Mouse (Mus musculus): ENCODE data around the gene Cep85l. TPM values are rescaled to one million over a fixed set of nuclear protein-coding genes. Genes with fewer than 3 reads are reported as not detected.
A peak's percentile ranks its signal among the peaks of the same experiment; 100 is the strongest.

The Cep85l gene
- polyA plus RNA-seq (2016; fragmentation: Nextera tagmentation; extraction: Ambion mirVana): 4.6 TPM in 2 replicates

DNA sequence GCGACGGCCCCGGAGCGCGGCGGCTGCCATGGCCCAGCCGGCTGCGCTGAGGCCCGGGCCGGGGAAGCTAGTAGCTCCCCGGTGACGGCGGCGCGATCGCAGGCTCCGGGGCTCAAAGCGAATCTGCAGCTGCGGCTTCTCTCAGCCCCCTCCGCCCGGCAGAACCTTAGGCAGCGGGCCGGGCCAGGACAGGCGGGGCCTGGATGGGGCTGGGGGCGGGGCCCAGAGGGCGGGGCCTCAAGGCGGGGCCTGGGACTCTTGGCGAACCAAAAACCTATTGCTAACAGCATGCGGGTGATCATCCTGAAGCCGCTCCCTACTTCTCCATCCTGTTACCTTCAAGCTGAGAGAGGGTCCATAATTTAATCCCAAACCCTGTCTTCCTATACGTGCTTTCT, at the start of gene Cep85l:
Gene Cep85l, minus strand, starts transcription at position 239 of the 398 bp plus-strand sequence.
- H3K9me3 ChIP-seq: no peaks in the 10 kb centered on the region
- peak within 1 kb of the TSS; percentile 88 for H3K4me3 ChIP-seq
- peaks cover 20% of the 10 kb centered on the region for H3K4me1 ChIP-seq (replicated peaks)
- H3K27me3 ChIP-seq (ENCODE audit: insufficient read depth, poor library complexity, severe bottlenecking): no peaks in the 10 kb centered on the region
- H3K27ac ChIP-seq: peak within 1 kb of the TSS; percentile 98
- H3K36me3 ChIP-seq: 0 out of 2 replicates have a peak, but pooled peaks cover under 1% of the 10 kb centered on the region
- 0% methylated on average over 31 of the region's 31 CpGs for WGBS
- DNase-seq (ENCODE audit: low spot score): peak; percentile 93

DNA sequence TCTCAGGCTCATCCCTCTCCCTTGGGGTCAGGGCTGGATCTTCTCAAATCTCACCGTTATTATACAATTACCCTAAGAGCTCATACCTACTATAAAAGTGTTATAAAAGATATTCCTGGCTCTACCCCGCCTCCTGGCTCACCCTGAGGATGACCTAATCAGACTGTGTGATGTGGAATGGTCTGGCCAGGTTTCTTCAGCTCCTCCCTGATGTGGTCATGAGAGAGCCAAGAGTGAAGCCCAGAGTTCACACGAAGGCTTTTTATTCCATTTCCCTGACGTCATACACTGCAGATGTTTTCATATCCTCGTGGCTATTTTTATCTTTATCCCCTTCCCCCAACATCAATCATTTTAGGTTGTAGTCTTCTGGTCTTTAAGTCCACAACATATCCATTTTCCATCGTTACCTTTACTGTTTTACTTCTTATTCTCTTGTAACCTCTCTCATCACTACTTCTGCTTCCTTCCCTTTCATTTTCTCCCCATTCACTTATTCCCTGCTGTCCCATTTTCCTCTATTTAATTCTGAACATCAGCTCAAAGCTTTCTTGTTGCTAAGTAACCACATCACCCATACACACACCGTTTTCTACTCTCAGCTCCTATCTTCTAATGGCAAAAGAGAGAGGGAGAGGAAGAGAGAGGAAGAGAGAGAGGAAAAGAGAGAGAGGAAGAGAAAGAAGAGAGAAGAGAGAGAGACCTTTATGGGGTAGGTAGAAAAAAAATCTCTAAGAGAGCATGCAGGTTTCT, 49.1 kb upstream of the Cep85l start:
- Histone ChIP-seq H3K4me1 (replicated peaks) (0 out of 2 replicates have a peak, but pooled peaks cover 4% of the 10 kb centered on the region), H3K36me3 (no peaks in the 10 kb centered on the region), H3K4me3 (no peak overlapping the region), H3K9me3 (no peaks in the 10 kb centered on the region), H3K27me3 (ENCODE audit: insufficient read depth, poor library complexity, severe bottlenecking) (no peaks in the 10 kb centered on the region), H3K27ac (no peak overlapping the region)
- WGBS: 80% methylated on average over 7 of the region's 7 CpGs
- no peak for DNase-seq (ENCODE audit: low spot score)

GRCm38 (mm10) chr10:53426524-53426923, 46.8 kb upstream of the Cep85l start:
- Histone ChIP-seq H3K27ac (no peak overlapping the region), H3K27me3 (ENCODE audit: insufficient read depth, poor library complexity, severe bottlenecking) (no peaks in the 10 kb centered on the region), H3K4me3 (no peak overlapping the region), H3K36me3 (no peaks in the 10 kb centered on the region), H3K9me3 (no peaks in the 10 kb centered on the region), H3K4me1 (replicated peaks) (0 out of 2 replicates have a peak, but pooled peaks cover 4% of the 10 kb centered on the region)
- DNase-seq (ENCODE audit: low spot score): no peak
- WGBS: 90% methylated on average over 2 of the region's 2 CpGs

GRCm38 (mm10) chr10:53423091-53423490, 43.3 kb upstream of the Cep85l start:
- Histone ChIP-seq H3K36me3 (no peaks in the 10 kb centered on the region), H3K27me3 (ENCODE audit: insufficient read depth, poor library complexity, severe bottlenecking) (no peaks in the 10 kb centered on the region), H3K9me3 (no peaks in the 10 kb centered on the region), H3K4me1 (replicated peaks) (no peaks in the 10 kb centered on the region), H3K27ac (no peak overlapping the region), H3K4me3 (no peak overlapping the region)
- no peak for DNase-seq (ENCODE audit: low spot score)
- 100% methylated on average over 1 of the region's 1 CpGs for WGBS

DNA sequence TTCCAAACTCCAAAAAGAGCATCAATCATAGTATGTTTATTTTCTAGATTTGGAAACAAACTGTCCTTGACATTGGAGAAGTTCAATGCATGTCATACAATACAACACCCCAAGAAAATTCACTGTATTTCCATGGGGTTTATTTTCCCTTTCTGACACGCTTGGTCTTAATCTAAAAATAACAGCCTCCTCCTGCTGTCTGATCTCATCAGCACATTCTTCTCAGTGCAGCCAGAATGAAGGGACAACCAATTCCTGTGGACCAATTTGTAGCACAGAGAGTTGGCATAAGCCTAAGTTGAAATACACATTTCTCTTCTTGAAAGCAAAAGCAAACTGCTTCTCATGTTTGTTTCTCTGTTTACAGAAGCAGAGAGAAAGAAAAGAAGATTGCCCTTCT, 42.5 kb upstream of the Cep85l start:
- H3K4me3 ChIP-seq: no peak overlapping the region
- H3K9me3 ChIP-seq: no peaks in the 10 kb centered on the region
- H3K27ac ChIP-seq: no peak overlapping the region
- H3K36me3 ChIP-seq: no peaks in the 10 kb centered on the region
- no peaks in the 10 kb centered on the region for H3K4me1 ChIP-seq (replicated peaks)
- H3K27me3 ChIP-seq (ENCODE audit: insufficient read depth, poor library complexity, severe bottlenecking): no peaks in the 10 kb centered on the region
- WGBS: 67% methylated on average over 1 of the region's 1 CpGs
- no peak for DNase-seq (ENCODE audit: low spot score)

DNA sequence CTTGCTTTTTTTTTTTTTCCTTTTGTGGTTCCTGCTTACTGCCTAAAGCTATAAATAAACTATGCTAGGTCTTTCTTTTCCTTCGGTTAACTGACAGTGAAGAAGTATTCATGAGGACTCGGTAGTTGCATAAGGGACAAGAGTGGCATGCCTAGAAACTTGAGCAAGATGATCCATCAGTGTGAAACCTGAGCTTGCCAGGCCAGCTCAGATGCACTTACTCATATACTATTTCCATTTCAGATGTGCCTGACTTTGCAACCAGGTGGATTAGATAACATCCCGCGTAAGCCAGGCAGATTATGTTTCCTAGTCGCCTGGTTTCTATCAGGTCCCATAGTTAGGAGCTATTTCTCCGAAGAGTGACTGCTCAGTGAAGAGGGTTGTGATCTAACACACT, 41.9 kb upstream of the Cep85l start:
- 82% methylated on average over 6 of the region's 6 CpGs for WGBS
- no peak overlapping the region for H3K4me3 ChIP-seq
- no peaks in the 10 kb centered on the region for H3K36me3 ChIP-seq
- H3K27me3 ChIP-seq (ENCODE audit: insufficient read depth, poor library complexity, severe bottlenecking): no peaks in the 10 kb centered on the region
- H3K9me3 ChIP-seq: no peaks in the 10 kb centered on the region
- no peak overlapping the region for H3K27ac ChIP-seq
- no peak for DNase-seq (ENCODE audit: low spot score)
- no peaks in the 10 kb centered on the region for H3K4me1 ChIP-seq (replicated peaks)

DNA sequence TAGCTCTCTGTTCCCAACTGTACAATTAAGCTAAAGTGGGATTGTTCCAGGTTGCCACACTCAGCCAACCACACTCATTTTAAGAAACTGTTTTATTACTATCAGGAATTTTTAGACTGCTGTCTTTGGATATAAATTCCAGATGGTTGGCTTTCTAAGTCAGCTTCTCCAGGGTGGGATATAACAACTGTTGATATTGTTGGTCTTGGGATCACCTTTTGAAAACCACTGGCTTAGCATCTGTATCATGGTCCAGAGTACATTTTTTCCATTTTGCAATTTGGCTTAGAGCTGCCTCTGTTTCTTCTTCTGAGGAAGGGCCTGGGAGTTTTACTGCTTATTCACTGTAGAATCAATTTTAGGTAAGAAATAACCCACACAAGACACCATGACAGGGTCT, 40.3 kb upstream of the Cep85l start:
- no peaks in the 10 kb centered on the region for H3K36me3 ChIP-seq
- no peak overlapping the region for H3K27ac ChIP-seq
- no peak for DNase-seq (ENCODE audit: low spot score)
- no peak overlapping the region for H3K4me3 ChIP-seq
- no peaks in the 10 kb centered on the region for H3K9me3 ChIP-seq
- H3K27me3 ChIP-seq (ENCODE audit: insufficient read depth, poor library complexity, severe bottlenecking): no peaks in the 10 kb centered on the region
- H3K4me1 ChIP-seq (replicated peaks): 0 out of 2 replicates have a peak, but pooled peaks cover 5% of the 10 kb centered on the region

DNA sequence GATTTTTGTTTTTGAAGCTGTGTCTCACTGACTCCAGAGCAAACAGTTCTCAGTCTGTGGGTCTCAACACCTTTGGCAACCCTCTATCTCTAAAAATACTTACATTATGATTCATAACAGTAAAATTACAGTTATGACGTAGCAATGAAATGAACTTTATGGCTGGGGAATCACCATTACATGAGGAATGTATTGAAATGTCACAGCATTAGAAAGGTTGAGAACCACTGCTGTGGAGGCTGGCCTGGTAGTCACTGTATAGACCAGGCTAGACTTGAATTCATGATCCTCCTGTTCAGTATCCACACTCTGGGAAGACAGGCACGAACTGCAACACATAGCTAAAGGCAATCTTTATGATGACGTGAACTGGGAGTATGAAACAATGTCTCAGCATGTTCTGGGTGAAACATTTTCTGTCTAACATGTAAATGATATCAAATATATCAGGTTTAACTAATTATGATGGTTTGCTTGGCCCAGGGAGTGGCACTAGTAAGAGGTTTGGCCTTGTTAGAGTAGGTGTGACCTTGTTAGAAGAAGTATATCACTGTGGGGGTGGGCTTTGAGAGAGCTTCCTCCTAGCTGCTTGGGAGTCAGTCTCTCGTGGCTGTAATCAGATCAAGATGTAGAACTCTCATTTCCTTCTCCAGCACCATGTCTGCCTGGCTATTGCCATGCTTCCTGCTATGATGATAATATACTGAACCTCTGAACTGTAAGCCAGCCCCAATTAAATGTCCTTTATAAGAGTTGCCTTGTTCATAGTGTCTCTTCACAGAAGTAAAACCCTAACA, 39.6 kb upstream of the Cep85l start:
- H3K4me1 ChIP-seq (replicated peaks): peaks cover 9% of the 10 kb centered on the region; the same call in 1 of the 2 replicates
- no peak for DNase-seq (ENCODE audit: low spot score)
- H3K27me3 ChIP-seq (ENCODE audit: insufficient read depth, poor library complexity, severe bottlenecking): no peaks in the 10 kb centered on the region
- H3K36me3 ChIP-seq: no peaks in the 10 kb centered on the region
- no peak overlapping the region for H3K27ac ChIP-seq
- H3K4me3 ChIP-seq: no peak overlapping the region
- no peaks in the 10 kb centered on the region for H3K9me3 ChIP-seq
- WGBS: 79% methylated on average over 4 of the region's 4 CpGs

DNA sequence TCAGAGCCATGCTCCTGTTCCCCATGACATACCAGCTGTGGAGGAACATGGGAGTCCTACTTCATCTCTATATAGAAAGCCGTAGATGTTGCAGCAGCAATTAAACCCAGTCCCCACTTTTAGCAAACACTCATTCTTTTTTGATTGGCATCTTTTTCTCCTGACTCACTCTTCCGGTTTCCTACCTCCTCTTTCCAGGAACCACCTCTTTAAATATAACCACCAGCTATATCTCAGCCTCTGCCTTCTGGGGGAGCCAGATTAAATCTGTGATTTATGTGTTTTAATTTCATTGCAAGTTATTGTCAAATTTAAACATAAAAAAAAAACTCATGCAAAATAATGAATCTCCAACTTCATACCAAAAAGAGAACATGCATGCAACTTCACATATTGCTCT, 37.3 kb upstream of the Cep85l start:
- WGBS: 85% methylated on average over 2 of the region's 2 CpGs
- Histone ChIP-seq H3K9me3 (no peaks in the 10 kb centered on the region), H3K27ac (no peak overlapping the region), H3K4me1 (replicated peaks) (peaks cover 12% of the 10 kb centered on the region; the same call in 1 of the 2 replicates), H3K27me3 (ENCODE audit: insufficient read depth, poor library complexity, severe bottlenecking) (no peaks in the 10 kb centered on the region), H3K36me3 (no peaks in the 10 kb centered on the region), H3K4me3 (no peak overlapping the region)
- no peak for DNase-seq (ENCODE audit: low spot score)

DNA sequence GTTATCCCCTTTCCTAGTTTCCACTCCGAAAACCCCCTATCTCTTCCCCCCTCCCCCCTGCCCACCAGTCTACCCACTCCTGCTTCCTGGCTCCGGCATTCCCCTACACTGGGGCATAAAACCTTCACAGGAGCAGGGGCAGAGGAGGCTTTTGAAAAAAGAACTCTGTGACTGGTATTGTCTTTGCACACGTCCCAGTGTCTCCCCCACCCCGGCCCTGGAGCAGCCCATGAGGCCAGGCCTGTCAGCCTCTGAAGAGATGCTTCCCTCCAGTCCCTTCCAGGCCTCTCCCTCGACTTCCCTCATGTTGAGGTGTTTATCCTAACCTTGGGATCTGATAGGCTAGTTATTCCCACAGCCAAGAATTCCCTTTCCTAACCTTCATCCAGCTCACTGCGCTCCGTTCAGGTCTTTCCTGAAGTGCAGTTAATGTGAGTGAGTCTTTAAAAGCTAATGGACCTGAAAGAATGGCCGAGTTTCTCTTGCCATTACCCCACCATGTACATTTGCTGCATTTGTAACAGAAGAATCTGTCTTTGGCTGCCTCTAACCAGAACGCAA, 36.5 kb upstream of the Cep85l start:
- Histone ChIP-seq H3K36me3 (no peaks in the 10 kb centered on the region), H3K9me3 (no peaks in the 10 kb centered on the region), H3K4me3 (no peak overlapping the region), H3K27me3 (ENCODE audit: insufficient read depth, poor library complexity, severe bottlenecking) (no peaks in the 10 kb centered on the region), H3K4me1 (replicated peaks) (peaks cover 12% of the 10 kb centered on the region; the same call in 1 of the 2 replicates), H3K27ac (no peak overlapping the region)
- WGBS: 61% methylated on average over 9 of the region's 9 CpGs
- DNase-seq (ENCODE audit: low spot score): no peak

GRCm38 (mm10) chr10:53415252-53415651, 35.5 kb upstream of the Cep85l start:
- no peaks in the 10 kb centered on the region for H3K9me3 ChIP-seq
- DNase-seq (ENCODE audit: low spot score): no peak
- no peak overlapping the region for H3K4me3 ChIP-seq
- peaks cover 12% of the 10 kb centered on the region; the same call in 1 of the 2 replicates for H3K4me1 ChIP-seq (replicated peaks)
- H3K27ac ChIP-seq: no peak overlapping the region
- H3K36me3 ChIP-seq: no peaks in the 10 kb centered on the region
- WGBS: 88% methylated on average over 9 of the region's 9 CpGs
- no peaks in the 10 kb centered on the region for H3K27me3 ChIP-seq (ENCODE audit: insufficient read depth, poor library complexity, severe bottlenecking)

- no peaks in the 10 kb centered on the region for H3K36me3 ChIP-seq
- 0 out of 2 replicates have a peak overlapping the region, but pooled peaks have one; percentile 42 for H3K27ac ChIP-seq
- peaks cover 12% of the 10 kb centered on the region; the same call in 1 of the 2 replicates for H3K4me1 ChIP-seq (replicated peaks)
- no peaks in the 10 kb centered on the region for H3K27me3 ChIP-seq (ENCODE audit: insufficient read depth, poor library complexity, severe bottlenecking)
- peak; percentile 20 for DNase-seq (ENCODE audit: low spot score)
- 35% methylated on average over 6 of the region's 6 CpGs for WGBS
- H3K4me3 ChIP-seq: no peak overlapping the region
- no peaks in the 10 kb centered on the region for H3K9me3 ChIP-seq
These were observed 34.6 kb upstream of the Cep85l start for GRCm38 (mm10) chr10:53414092-53415085.

Data from hindbrain, embryonic 10.5 days (tissue).